Mouse (Mus musculus) forebrain, embryonic 12.5 days (tissue): ENCODE data around the gene Arsb. TPM values are rescaled to one million over a fixed set of nuclear protein-coding genes. Genes with fewer than 3 reads are reported as not detected.

Experiments used
- ATAC-seq: fragments of 200-750 bp; cut with Nextera tagmentation; 2 replicates; pipeline ENCODE4 v1.8.0; 2017; ENCODE audit warnings: moderate TSS enrichment; ENCODE audit not compliant: low FRiP score
- H3K27ac ChIP-seq: fragments of 300-500 bp; sonication (generic); 2 replicates; pipeline ENCODE4 v1.5.1; 2016; ENCODE audit warnings: mild to moderate bottlenecking
- H3K27me3 ChIP-seq: fragments of 300-500 bp; sonication (generic); 2 replicates; pipeline ENCODE4 v1.6.1; 2016; ENCODE audit warnings: mild to moderate bottlenecking
- H3K36me3 ChIP-seq: fragments of 300-500 bp; sonication (generic); replicated peaks from 2 replicates; pipeline ENCODE4 v1.6.1; 2016; ENCODE audit warnings: mild to moderate bottlenecking
- H3K4me1 ChIP-seq: fragments of 300-500 bp; sonication (generic); 2 replicates; pipeline ENCODE4 v1.6.1; 2016
- H3K4me2 ChIP-seq: fragments of 300-500 bp; sonication (generic); 2 replicates; pipeline ENCODE4 v1.6.1; 2016; ENCODE audit warnings: mild to moderate bottlenecking, moderate library complexity
- H3K4me3 ChIP-seq: fragments of 300-500 bp; sonication (generic); replicated peaks from 2 replicates; pipeline ENCODE4 v1.5.1; 2016; ENCODE audit warnings: mild to moderate bottlenecking
- H3K9ac ChIP-seq: fragments of 300-500 bp; sonication (generic); 2 replicates; pipeline ENCODE4 v1.6.1; 2016; ENCODE audit warnings: mild to moderate bottlenecking
- H3K9me3 ChIP-seq: fragments of 300-500 bp; sonication (generic); 2 replicates; pipeline ENCODE4 v1.6.1; 2016
- WGBS: fragments of 180-500 bp; shearing (Covaris S2); methylation state at CpG from one replicate; pipeline ENCODE4 v1.1.7; 2016; 5-methylcytosine and 5-hydroxymethylcytosine counted together
- polyA plus RNA-seq: library from polyadenylated mRNA; unstranded; fragments of >200 nt; fragmentation: Nextera tagmentation; extraction: Ambion mirVana; gene quantifications from 2 replicates; pipeline ENCODE4 v1.2.1, GENCODE M21; 2016

Gene Arsb
- polyA plus RNA-seq, 1 experiment from 2014 or later, result 7.3 TPM

DNA sequence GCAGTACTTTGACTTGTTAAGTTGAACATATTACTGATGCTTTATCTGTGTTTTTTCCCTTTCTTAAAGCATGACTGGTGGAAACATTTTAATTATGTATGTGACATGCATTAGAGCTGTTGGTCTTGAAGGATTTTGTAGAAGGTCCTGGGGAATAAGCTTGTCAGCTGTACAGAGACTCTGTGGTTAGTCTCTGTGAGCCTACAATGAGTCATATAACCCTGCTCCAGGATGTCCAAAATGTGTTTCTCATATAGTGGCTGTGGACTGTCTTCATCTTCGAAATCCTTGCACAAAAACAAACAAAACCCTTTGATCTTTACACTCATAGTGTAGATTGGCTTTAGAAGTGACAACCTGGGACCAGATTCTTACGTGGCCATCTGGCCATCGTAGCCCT, 110.7 kb downstream of the Arsb start:
- H3K9ac ChIP-seq, result no peak overlapping the region
- H3K9me3 ChIP-seq, result no peaks in the 10 kb centered on the region
- no peak overlapping the region for H3K27ac ChIP-seq
- 91% methylated on average over 3 of the region's 3 CpGs for WGBS
- H3K36me3 ChIP-seq, result no peaks in the 10 kb centered on the region
- no peaks in the 10 kb centered on the region for H3K27me3 ChIP-seq
- no peak overlapping the region for H3K4me2 ChIP-seq
- H3K4me3 ChIP-seq, result no peak overlapping the region
- H3K4me1 ChIP-seq, result peaks cover 13% of the 10 kb centered on the region; the same call in 1 of the 2 replicates
- no peak for ATAC-seq

DNA sequence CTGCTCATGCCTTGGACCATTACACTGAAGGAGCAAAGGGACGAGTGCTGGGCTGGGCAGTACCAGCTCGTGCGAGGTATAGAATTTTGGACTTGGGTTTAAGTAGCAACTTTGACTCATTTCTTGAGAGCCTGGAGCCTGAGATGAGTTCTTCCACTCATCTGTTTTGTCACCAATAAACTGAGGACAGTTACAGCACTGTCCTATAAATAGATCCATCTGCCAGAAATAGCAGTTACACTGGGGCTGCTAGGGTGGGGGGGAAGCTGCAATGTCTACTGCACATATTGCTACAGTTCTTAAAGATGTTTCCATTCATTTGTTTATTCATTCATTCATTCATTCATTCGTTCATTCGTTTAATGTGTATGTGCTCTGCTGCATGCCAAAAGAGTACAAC, 115.6 kb downstream of the Arsb start:
- ATAC-seq, result no peak
- H3K4me1 ChIP-seq, result peaks cover 13% of the 10 kb centered on the region; the same call in 1 of the 2 replicates
- H3K27me3 ChIP-seq, result no peaks in the 10 kb centered on the region
- H3K9me3 ChIP-seq, result no peaks in the 10 kb centered on the region
- 84% methylated on average over 5 of the region's 5 CpGs for WGBS
- no peak overlapping the region for H3K4me2 ChIP-seq
- no peak overlapping the region for H3K4me3 ChIP-seq
- no peaks in the 10 kb centered on the region for H3K36me3 ChIP-seq
- no peak overlapping the region for H3K9ac ChIP-seq
- no peak overlapping the region for H3K27ac ChIP-seq

GRCm38 (mm10) chr13:93888196-93888595, 116.8 kb downstream of the Arsb start:
- H3K9me3 ChIP-seq, result no peaks in the 10 kb centered on the region
- H3K27me3 ChIP-seq, result no peaks in the 10 kb centered on the region
- ATAC-seq, result no peak
- no peak overlapping the region for H3K4me3 ChIP-seq
- 100% methylated on average over 2 of the region's 2 CpGs for WGBS
- no peak overlapping the region for H3K4me2 ChIP-seq
- H3K4me1 ChIP-seq, result peaks cover 8% of the 10 kb centered on the region; the same call in 1 of the 2 replicates
- no peak overlapping the region for H3K27ac ChIP-seq
- no peak overlapping the region for H3K9ac ChIP-seq
- no peaks in the 10 kb centered on the region for H3K36me3 ChIP-seq

- Histone ChIP-seq H3K4me1 (peaks cover 1% of the 10 kb centered on the region; the same call in 1 of the 2 replicates), H3K9ac (no peak overlapping the region), H3K27ac (no peak overlapping the region), H3K27me3 (no peaks in the 10 kb centered on the region), H3K4me3 (no peak overlapping the region), H3K36me3 (no peaks in the 10 kb centered on the region), H3K9me3 (no peaks in the 10 kb centered on the region), H3K4me2 (no peak overlapping the region)
- ATAC-seq, result no peak
- WGBS, result 77% methylated on average over 3 of the region's 3 CpGs
These were observed 117.5 kb downstream of the Arsb start for GRCm38 (mm10) chr13:93888916-93889315.

GRCm38 (mm10) chr13:93889991-93890390, 118.6 kb downstream of the Arsb start:
- Histone ChIP-seq H3K27ac (no peak overlapping the region), H3K9ac (no peak overlapping the region), H3K4me1 (no peaks in the 10 kb centered on the region), H3K4me2 (no peak overlapping the region), H3K27me3 (no peaks in the 10 kb centered on the region), H3K4me3 (no peak overlapping the region), H3K36me3 (no peaks in the 10 kb centered on the region), H3K9me3 (no peaks in the 10 kb centered on the region)
- 91% methylated on average over 3 of the region's 3 CpGs for WGBS
- no peak for ATAC-seq

DNA sequence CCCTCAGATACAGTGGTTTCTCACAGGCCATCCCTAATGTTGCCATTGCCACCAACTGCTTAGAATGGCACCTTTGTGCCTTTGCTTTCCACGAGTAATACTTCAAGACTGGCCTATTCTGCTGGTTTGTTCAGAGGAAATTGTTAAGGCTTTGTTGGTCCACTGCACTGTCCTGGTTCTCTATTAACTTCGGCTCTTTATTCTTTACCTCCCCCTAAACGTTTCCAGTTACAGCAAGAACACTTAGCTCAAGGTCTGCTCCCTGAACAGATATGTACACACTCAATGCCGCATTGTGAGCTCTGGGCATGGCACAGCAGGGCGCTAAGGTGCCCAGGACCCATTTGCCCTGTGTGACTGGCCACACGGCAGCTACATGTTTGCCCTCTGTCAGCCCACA, 119.8 kb downstream of the Arsb start:
- no peaks in the 10 kb centered on the region for H3K4me1 ChIP-seq
- H3K9ac ChIP-seq, result no peak overlapping the region
- ATAC-seq, result no peak
- H3K4me3 ChIP-seq, result no peak overlapping the region
- H3K27me3 ChIP-seq, result no peaks in the 10 kb centered on the region
- H3K9me3 ChIP-seq, result no peaks in the 10 kb centered on the region
- 74% methylated on average over 6 of the region's 6 CpGs for WGBS
- H3K4me2 ChIP-seq, result no peak overlapping the region
- no peak overlapping the region for H3K27ac ChIP-seq
- no peaks in the 10 kb centered on the region for H3K36me3 ChIP-seq

- Histone ChIP-seq H3K4me2 (no peak overlapping the region), H3K27me3 (no peaks in the 10 kb centered on the region), H3K9ac (no peak overlapping the region), H3K4me3 (no peak overlapping the region), H3K27ac (no peak overlapping the region), H3K9me3 (no peaks in the 10 kb centered on the region), H3K36me3 (no peaks in the 10 kb centered on the region), H3K4me1 (no peaks in the 10 kb centered on the region)
- no peak for ATAC-seq
- 86% methylated on average over 7 of the region's 7 CpGs for WGBS
These were observed 120.7 kb downstream of the Arsb start for GRCm38 (mm10) chr13:93892101-93892500.

GRCm38 (mm10) chr13:93894105-93894504, 122.7 kb downstream of the Arsb start:
- no peak for ATAC-seq

DNA sequence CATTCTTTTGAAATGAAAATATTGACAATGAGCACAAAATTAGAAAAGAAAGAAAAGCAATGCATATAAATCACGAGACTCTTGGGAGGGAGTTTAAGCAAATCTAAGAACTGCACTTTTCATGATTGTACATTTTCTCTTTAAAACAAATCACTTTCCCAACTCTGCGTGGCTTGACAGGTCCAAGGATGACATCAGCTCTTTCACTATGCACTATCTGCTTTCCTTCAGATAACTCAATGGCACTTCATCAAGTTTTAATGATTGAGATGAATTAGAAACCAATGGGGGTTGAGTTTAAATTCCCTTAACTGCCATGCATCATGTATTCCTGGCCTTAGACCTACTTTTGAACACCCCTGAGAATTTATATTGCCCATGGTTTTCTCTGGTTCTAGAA, 124.0 kb downstream of the Arsb start:
- Histone ChIP-seq H3K4me3 (no peak overlapping the region), H3K27me3 (no peaks in the 10 kb centered on the region), H3K4me2 (no peak overlapping the region), H3K4me1 (no peaks in the 10 kb centered on the region), H3K36me3 (no peaks in the 10 kb centered on the region), H3K9me3 (no peaks in the 10 kb centered on the region), H3K27ac (no peak overlapping the region), H3K9ac (no peak overlapping the region)
- ATAC-seq, result no peak
- WGBS, result 89% methylated on average over 2 of the region's 2 CpGs

More at GRCm38 (mm10) chr13:93894105-93894504, 122.7 kb downstream of the Arsb start:
- 82% methylated on average over 2 of the region's 2 CpGs for WGBS
- H3K27me3 ChIP-seq, result no peaks in the 10 kb centered on the region
- no peak overlapping the region for H3K4me2 ChIP-seq
- no peaks in the 10 kb centered on the region for H3K36me3 ChIP-seq
- H3K9ac ChIP-seq, result no peak overlapping the region
- no peak overlapping the region for H3K27ac ChIP-seq
- no peaks in the 10 kb centered on the region for H3K9me3 ChIP-seq
- no peak overlapping the region for H3K4me3 ChIP-seq
- no peaks in the 10 kb centered on the region for H3K4me1 ChIP-seq

GRCm38 (mm10) chr13:93897943-93898826, 126.8 kb downstream of the Arsb start:
- no peaks in the 10 kb centered on the region for H3K36me3 ChIP-seq
- H3K27ac ChIP-seq, result no peak overlapping the region
- no peak overlapping the region for H3K4me3 ChIP-seq
- H3K9ac ChIP-seq, result no peak overlapping the region
- H3K27me3 ChIP-seq, result no peaks in the 10 kb centered on the region
- no peak overlapping the region for H3K4me2 ChIP-seq
- no peaks in the 10 kb centered on the region for H3K9me3 ChIP-seq
- no peaks in the 10 kb centered on the region for H3K4me1 ChIP-seq
- WGBS, result 76% methylated on average over 13 of the region's 13 CpGs
- ATAC-seq, result no peak

DNA sequence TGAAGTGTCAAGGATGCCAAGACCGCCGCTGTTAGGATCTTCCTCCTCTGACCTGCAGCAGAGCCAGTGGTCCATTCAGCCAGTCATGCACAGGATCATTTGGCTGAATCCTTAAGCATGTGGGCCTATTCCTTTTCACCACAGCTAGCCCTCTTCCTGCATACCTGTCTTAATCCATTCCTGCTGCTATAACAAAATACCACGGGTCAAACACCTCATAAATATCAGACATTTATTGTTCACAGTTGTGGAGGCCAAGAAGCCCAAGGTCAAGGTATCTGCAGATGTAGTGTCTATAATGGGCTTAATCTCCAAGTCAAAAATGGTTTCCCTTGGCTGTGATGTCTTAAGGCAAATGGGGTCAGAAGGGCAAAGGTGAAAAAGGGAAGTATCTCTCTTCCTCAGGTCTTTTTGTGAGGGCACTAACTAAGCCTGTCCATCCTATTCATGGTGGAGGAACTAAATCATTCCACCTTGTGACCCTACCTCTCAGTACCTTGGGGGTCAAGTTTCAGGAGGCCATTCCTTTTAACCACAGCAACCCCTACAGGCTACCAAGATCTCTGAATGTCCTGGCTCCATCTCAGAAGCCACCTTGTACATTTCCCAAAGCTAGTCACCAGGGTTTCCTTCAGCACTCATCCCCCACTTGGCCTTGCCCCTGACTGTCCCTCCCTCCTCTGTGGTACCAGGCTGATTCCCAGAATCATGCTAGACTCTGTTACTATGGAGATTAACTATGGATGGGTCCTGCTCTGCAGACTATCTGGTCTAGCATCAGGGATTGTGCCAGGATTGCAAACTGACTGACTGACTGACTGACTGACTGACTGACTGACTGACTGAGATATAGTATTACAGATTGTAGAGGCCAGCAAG, 128.2 kb downstream of the Arsb start:
- Histone ChIP-seq H3K4me3 (no peak overlapping the region), H3K4me1 (no peaks in the 10 kb centered on the region), H3K9ac (no peak overlapping the region), H3K27me3 (no peaks in the 10 kb centered on the region), H3K27ac (no peak overlapping the region), H3K4me2 (no peak overlapping the region), H3K9me3 (no peaks in the 10 kb centered on the region), H3K36me3 (no peaks in the 10 kb centered on the region)
- 88% methylated on average over 3 of the region's 3 CpGs for WGBS
- ATAC-seq, result no peak

DNA sequence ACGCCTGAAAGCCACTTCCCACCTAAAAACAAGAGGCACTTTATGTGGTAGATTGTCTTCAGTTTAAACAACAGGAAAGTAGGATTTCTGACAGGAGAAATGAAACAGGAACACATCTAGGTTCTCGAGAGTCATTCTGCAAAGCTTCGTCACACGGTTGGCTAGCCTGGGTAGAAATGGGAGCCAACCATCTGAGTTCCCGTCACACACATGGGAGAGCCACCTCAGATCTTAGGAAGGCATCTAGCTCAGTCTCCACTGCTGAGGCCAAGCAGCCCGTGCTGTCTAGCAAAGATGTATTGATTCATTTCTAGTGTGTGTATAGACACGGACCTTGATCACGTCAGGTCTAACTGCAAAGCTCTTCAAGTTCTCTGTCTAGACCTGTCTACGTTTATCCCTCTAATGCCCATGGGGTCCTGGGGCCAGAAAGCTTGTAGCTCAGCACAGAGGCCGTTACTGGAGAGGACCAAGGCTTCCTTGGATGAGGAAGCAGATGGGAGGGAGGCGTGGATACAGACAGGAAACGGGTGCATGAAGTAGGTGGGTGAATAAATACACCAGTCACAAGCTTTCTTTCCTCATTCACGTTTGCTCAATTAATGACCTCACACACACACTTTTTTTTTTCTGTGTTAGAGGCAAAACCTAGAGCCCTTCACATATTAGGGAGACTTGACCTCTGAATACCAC, 129.7 kb downstream of the Arsb start:
- H3K4me1 ChIP-seq, result no peaks in the 10 kb centered on the region
- H3K27me3 ChIP-seq, result no peaks in the 10 kb centered on the region
- H3K4me2 ChIP-seq, result no peak overlapping the region
- H3K36me3 ChIP-seq, result no peaks in the 10 kb centered on the region
- ATAC-seq, result no peak
- no peak overlapping the region for H3K9ac ChIP-seq
- WGBS, result 84% methylated on average over 13 of the region's 13 CpGs
- H3K4me3 ChIP-seq, result no peak overlapping the region
- no peak overlapping the region for H3K27ac ChIP-seq
- H3K9me3 ChIP-seq, result no peaks in the 10 kb centered on the region
